7 mouse cellular contexts compared by ENCODE assay signal in the genomic region with DNA sequence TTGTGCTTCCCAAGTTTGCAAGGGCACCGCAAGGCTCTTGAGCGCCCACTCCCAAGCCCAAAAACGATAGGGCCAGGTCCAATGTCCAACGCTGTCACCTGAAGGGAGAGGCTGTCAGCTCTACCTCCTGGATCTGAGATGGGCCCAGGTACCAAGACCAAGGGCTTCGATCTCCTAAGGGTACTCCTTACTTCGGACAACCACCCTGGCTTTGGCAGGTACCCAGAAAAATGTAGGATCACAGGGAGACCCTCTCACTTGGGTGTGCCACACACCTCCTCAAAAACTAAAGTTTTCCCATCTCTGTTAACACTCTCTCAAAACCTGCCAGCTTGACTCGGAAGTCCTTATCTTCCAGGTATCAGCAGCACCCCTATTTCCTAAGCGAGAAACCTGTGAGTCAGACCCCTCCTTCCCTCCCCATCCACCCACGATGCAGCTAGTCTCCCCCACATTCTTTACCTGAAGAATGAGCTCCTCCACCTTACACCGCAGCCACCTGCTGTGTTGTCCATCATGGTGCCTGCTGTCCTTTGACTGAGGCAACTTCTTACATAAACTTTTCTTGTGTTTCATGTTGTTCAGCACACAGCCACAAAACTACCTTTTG. TPM values are rescaled to one million over a fixed set of nuclear protein-coding genes. Genes with fewer than 3 reads are reported as not detected.
DNase-seq lines count a peak whose midpoint lies in the region; ATAC-seq and TF ChIP-seq lines count a peak whose summit lies in the region.

No protein-coding gene starts in this region.

- intact Hi-C loops in left cerebral cortex, adult 2 months (cut with DNase I) = loop anchor here (5.0 kb wide), 3 partner anchors 53 to 137 kb away; a partner anchor contains a TSS
- intact Hi-C loops in left cerebral cortex, postnatal 25 days (cut with DNase I) = loop anchor here (5.0 kb wide), 1 partner anchor 87 kb away; no protein-coding TSS in a partner anchor

- peaks cover 26% of the 10 kb centered on the region for H3K4me1 ChIP-seq in embryonic facial prominence, embryonic 10.5 days
- H3K4me1 ChIP-seq in midbrain, embryonic 11.5 days (ENCODE audit: control insufficient read depth, insufficient read depth, low read length) = peaks cover 12% of the 10 kb centered on the region

- peaks cover 22% of the 10 kb centered on the region for H3K27me3 ChIP-seq in embryonic facial prominence, embryonic 10.5 days (replicated peaks; ENCODE audit: low read depth, poor library complexity, severe bottlenecking)
- peaks cover 5% of the 10 kb centered on the region; the same call in 1 of the 2 replicates for H3K27me3 ChIP-seq in midbrain, embryonic 11.5 days (ENCODE audit: control insufficient read depth, insufficient read depth, low read length)

- peak overlapping the region; percentile 58 for H3K4me3 ChIP-seq in left cerebral cortex, adult 2 months
- H3K4me3 ChIP-seq in embryonic facial prominence, embryonic 10.5 days = peak overlapping the region; percentile 80
- peak overlapping the region; percentile 81 for H3K4me3 ChIP-seq in midbrain, embryonic 11.5 days (ENCODE audit: low read depth, low read length)

- H3K9ac ChIP-seq in midbrain, embryonic 11.5 days (ENCODE audit: low read length) = peak overlapping the region; percentile 97

- TF ChIP-seq CTCF in left cerebral cortex, adult 2 months (IDR thresholded peaks at IDR 0.05) = no peak

- no peaks in the 10 kb centered on the region for H3K9me3 ChIP-seq in embryonic facial prominence, embryonic 10.5 days
- H3K9me3 ChIP-seq in midbrain, embryonic 11.5 days (ENCODE audit: control insufficient read depth, low read length) = no peaks in the 10 kb centered on the region

- peak overlapping the region; percentile 94 for H3K27ac ChIP-seq in left cerebral cortex, adult 2 months
- peak overlapping the region; percentile 96; the same call in 1 of the 2 replicates for H3K27ac ChIP-seq in embryonic facial prominence, embryonic 10.5 days (replicated peaks)
- H3K27ac ChIP-seq in midbrain, embryonic 11.5 days (ENCODE audit: low read depth, low read length) = no peak overlapping the region

- peak; percentile 7; the same call in 1 of the 2 replicates for ATAC-seq in midbrain, embryonic 11.5 days (ENCODE audit: low FRiP score)

- 41% methylated on average over 10 of the region's 10 CpGs for WGBS in embryonic facial prominence, embryonic 10.5 days
- 42% methylated on average over 10 of the region's 10 CpGs for WGBS in midbrain, embryonic 11.5 days

- H3K4me2 ChIP-seq in midbrain, embryonic 11.5 days = peak overlapping the region; percentile 82

- DNase-seq in left cerebral cortex, adult 2 months (ENCODE audit: extremely low spot score in 1 of 2, low spot score in 2 of 2) = peak in 1 of 2 experiments; percentile 12
- DNase-seq in left cerebral cortex, postnatal 25 days (ENCODE audit: low spot score in 2 of 2) = no peak
- DNase-seq in embryonic facial prominence, embryonic 10.5 days (ENCODE audit: low spot score) = no peak
- peak; percentile 10 for DNase-seq in heart, postnatal 4 days
- no peak for DNase-seq in midbrain, embryonic 11.5 days (ENCODE audit: low spot score, missing footprints)
- DNase-seq in frontal cortex, postnatal 14 days (ENCODE audit: low spot score in 2 of 2) = no peak
- no peak for DNase-seq in embryo, embryonic 11 days

- H3K36me3 ChIP-seq in embryonic facial prominence, embryonic 10.5 days (replicated peaks) = 0 out of 2 replicates have a peak, but pooled peaks cover 6% of the 10 kb centered on the region
- H3K36me3 ChIP-seq in midbrain, embryonic 11.5 days (ENCODE audit: control insufficient read depth, insufficient read depth, low read length) = no peaks in the 10 kb centered on the region

RNA-seq across cellular contexts. Expression of a gene that starts 0.9 kb away (rescaled TPM):
- total RNA-seq in left cerebral cortex, adult 2 months (2021) = 10 to 100 TPM; 91.5 to 92.3 TPM
- total RNA-seq in left cerebral cortex, postnatal 25 days (2021) = 10 to 100 TPM; 82.9 to 83.8 TPM
- polyA plus RNA-seq in embryonic facial prominence, embryonic 10.5 days (2016; fragmentation: Nextera tagmentation; extraction: Ambion mirVana) = 32.3 and 32.4 TPM in 2 replicates
- 10 to 100 TPM; 53.4 to 60.5 TPM for total RNA-seq in heart, postnatal 4 days (2021)
- polyA plus RNA-seq in midbrain, embryonic 11.5 days (2014; fragmentation: Nextera tagmentation; extraction: Ambion mirVana) = 30.8 and 32.7 TPM in 2 replicates
